Comparison of ENCODE assay signal across 8 mouse cellular contexts in genomic region chr3:84038981-84039645, GRCm38 (mm10). TPM values are rescaled to one million over a fixed set of nuclear protein-coding genes. Genes with fewer than 3 reads are reported as not detected.
A peak's percentile ranks its signal among the peaks of the same experiment; 100 is the strongest.
DNase-seq lines count a peak whose midpoint lies in the region; ATAC-seq and TF ChIP-seq lines count a peak whose summit lies in the region.

No protein-coding gene starts in this region.

- DNase-seq in CH12.LX (ENCODE audit: extremely low read depth): peak; percentile 93
- peak; percentile 71 for DNase-seq in adrenal gland, postnatal 14 days
- peak; percentile 42 for DNase-seq in embryonic facial prominence, embryonic 14.5 days (ENCODE audit: low spot score)
- peak; percentile 60 to 95 for DNase-seq in natural killer cell, adult 2 months (ENCODE audit: low spot score in 2 of 2)

- H3K36me3 ChIP-seq in CH12.LX (replicated peaks in 1 of 2; ENCODE audit: control insufficient read depth in 1 of 2, insufficient read depth in 1 of 2, low read length in 1 of 2): peaks cover 0 to 13% of the 10 kb centered on the region in 2 experiments
- H3K36me3 ChIP-seq in embryonic facial prominence, embryonic 14.5 days (ENCODE audit: control insufficient read depth, insufficient read depth, low read length): peaks cover 8% of the 10 kb centered on the region; the same call in 1 of the 2 replicates
- H3K36me3 ChIP-seq in heart, embryonic 12.5 days: no peaks in the 10 kb centered on the region
- 0 out of 2 replicates have a peak, but pooled peaks cover 4% of the 10 kb centered on the region for H3K36me3 ChIP-seq in kidney, embryonic 14.5 days (ENCODE audit: control insufficient read depth, insufficient read depth, low read length)
- H3K36me3 ChIP-seq in liver, embryonic 16.5 days (ENCODE audit: control insufficient read depth, insufficient read depth): no peaks in the 10 kb centered on the region
- H3K36me3 ChIP-seq in stomach, embryonic 16.5 days (ENCODE audit: control insufficient read depth, insufficient read depth, low read length): no peaks in the 10 kb centered on the region

- TF ChIP-seq RAD21 in CH12.LX (IDR thresholded peaks at IDR 0.05; ENCODE audit: low read depth, low read length): no peak

- H3K4me3 ChIP-seq in CH12.LX (replicated peaks in 1 of 3; ENCODE audit: low read depth in 2 of 3, low read length in 2 of 3, poor library complexity in 1 of 3): peak overlapping the region; percentile 67 to 91 (median 80)
- H3K4me3 ChIP-seq in embryonic facial prominence, embryonic 14.5 days (ENCODE audit: low read depth, low read length): peak overlapping the region; percentile 90
- peak overlapping the region; percentile 82 for H3K4me3 ChIP-seq in heart, embryonic 12.5 days
- H3K4me3 ChIP-seq in kidney, embryonic 14.5 days (ENCODE audit: low read length): peak overlapping the region; percentile 92
- peak overlapping the region; percentile 81 for H3K4me3 ChIP-seq in liver, embryonic 16.5 days (ENCODE audit: low read depth, low read length)
- peak overlapping the region; percentile 97 for H3K4me3 ChIP-seq in stomach, embryonic 16.5 days (replicated peaks; ENCODE audit: low read length)

- TF ChIP-seq EP300 in CH12.LX (IDR thresholded peaks at IDR 0.05; ENCODE audit: low read length): peak; percentile 66

- peaks cover 9% of the 10 kb centered on the region for H3K79me2 ChIP-seq in CH12.LX (replicated peaks; ENCODE audit: control insufficient read depth, extremely low read depth, insufficient read depth, poor library complexity, severe bottlenecking)

- H3K4me2 ChIP-seq in CH12.LX (ENCODE audit: insufficient read depth, low read depth, poor library complexity, severe bottlenecking): peak overlapping the region; percentile 69
- H3K4me2 ChIP-seq in embryonic facial prominence, embryonic 14.5 days (ENCODE audit: low read depth, low read length): peak overlapping the region; percentile 99
- peak overlapping the region; percentile 88 for H3K4me2 ChIP-seq in heart, embryonic 12.5 days
- H3K4me2 ChIP-seq in kidney, embryonic 14.5 days (replicated peaks; ENCODE audit: low read depth, low read length): peak overlapping the region; percentile 91
- peak overlapping the region; percentile 76 for H3K4me2 ChIP-seq in liver, embryonic 16.5 days (ENCODE audit: low read depth, low read length)
- H3K4me2 ChIP-seq in stomach, embryonic 16.5 days (ENCODE audit: low read depth, low read length): peak overlapping the region; percentile 98

- dilution Hi-C loops in CH12.LX (cut with MboI; ENCODE audit: extremely low pct_ligation_motif_present, extremely low pct_unique_long_range_greater_than_20kb, low sequenced_read_pairs): no loop called here

- no peak for TF ChIP-seq CTCF in CH12.LX (conservative IDR thresholded peaks at IDR 0.05 in 1 of 2, IDR thresholded peaks at IDR 0.05 in 1 of 2; ENCODE audit: low read depth in 2 of 2, low read length in 2 of 2)

- WGBS in embryonic facial prominence, embryonic 14.5 days: under 1% methylated on average over 42 of the region's 42 CpGs
- WGBS in heart, embryonic 12.5 days: under 1% methylated on average over 42 of the region's 42 CpGs
- under 1% methylated on average over 42 of the region's 42 CpGs for WGBS in kidney, embryonic 14.5 days
- WGBS in liver, embryonic 16.5 days (ENCODE audit: insufficient replicate concordance): under 1% methylated on average over 42 of the region's 42 CpGs
- WGBS in stomach, embryonic 16.5 days: 1% methylated on average over 42 of the region's 42 CpGs

- H3K9me3 ChIP-seq in CH12.LX (replicated peaks; ENCODE audit: low read length): no peaks in the 10 kb centered on the region
- no peaks in the 10 kb centered on the region for H3K9me3 ChIP-seq in embryonic facial prominence, embryonic 14.5 days (ENCODE audit: control insufficient read depth, low read length)
- no peaks in the 10 kb centered on the region for H3K9me3 ChIP-seq in heart, embryonic 12.5 days (replicated peaks)
- H3K9me3 ChIP-seq in kidney, embryonic 14.5 days (ENCODE audit: control insufficient read depth, low read length): no peaks in the 10 kb centered on the region
- no peaks in the 10 kb centered on the region for H3K9me3 ChIP-seq in liver, embryonic 16.5 days (replicated peaks; ENCODE audit: control insufficient read depth, low read length)
- H3K9me3 ChIP-seq in stomach, embryonic 16.5 days (replicated peaks; ENCODE audit: control insufficient read depth, low read length): no peaks in the 10 kb centered on the region

- in situ Hi-C loops in CH12.LX (cut with MboI; ENCODE audit: low pct_ligation_motif_present, low pct_unique_long_range_greater_than_20kb, low sequenced_read_pairs): no loop called here

- peak; percentile 3; the same call in 1 of the 2 replicates for ATAC-seq in embryonic facial prominence, embryonic 14.5 days (ENCODE audit: low read depth)
- peak; percentile 16; the same call in 1 of the 2 replicates for ATAC-seq in heart, embryonic 12.5 days (ENCODE audit: insufficient number of reproducible peaks, low FRiP score)
- peak; percentile 61 for ATAC-seq in kidney, embryonic 14.5 days (ENCODE audit: low FRiP score, low TSS enrichment)
- peak; percentile 20 for ATAC-seq in liver, embryonic 16.5 days (ENCODE audit: low read depth)
- peak; percentile 49 for ATAC-seq in stomach, embryonic 16.5 days (ENCODE audit: insufficient read depth, low FRiP score)

- H3K4me1 ChIP-seq in CH12.LX (ENCODE audit: control insufficient read depth in 1 of 2, insufficient read depth in 2 of 2): peaks cover 23 to 53% of the 10 kb centered on the region in 2 experiments
- H3K4me1 ChIP-seq in embryonic facial prominence, embryonic 14.5 days (ENCODE audit: control insufficient read depth, insufficient read depth, low read length): peaks cover 13% of the 10 kb centered on the region
- peaks cover 10% of the 10 kb centered on the region for H3K4me1 ChIP-seq in heart, embryonic 12.5 days (replicated peaks)
- H3K4me1 ChIP-seq in kidney, embryonic 14.5 days (ENCODE audit: control insufficient read depth, insufficient read depth, low read length): peaks cover 12% of the 10 kb centered on the region; the same call in 1 of the 2 replicates
- peaks cover 61% of the 10 kb centered on the region for H3K4me1 ChIP-seq in liver, embryonic 16.5 days (ENCODE audit: control insufficient read depth, low read depth, low read length)
- H3K4me1 ChIP-seq in stomach, embryonic 16.5 days (ENCODE audit: control insufficient read depth, insufficient read depth, low read length): peaks cover 29% of the 10 kb centered on the region

- no peaks in the 10 kb centered on the region for H3K27me3 ChIP-seq in CH12.LX (replicated peaks)
- H3K27me3 ChIP-seq in embryonic facial prominence, embryonic 14.5 days (replicated peaks; ENCODE audit: control insufficient read depth, insufficient read depth, low read length): no peaks in the 10 kb centered on the region
- H3K27me3 ChIP-seq in heart, embryonic 12.5 days (replicated peaks): no peaks in the 10 kb centered on the region
- H3K27me3 ChIP-seq in kidney, embryonic 14.5 days (ENCODE audit: control insufficient read depth, insufficient read depth, low read length): no peaks in the 10 kb centered on the region
- no peaks in the 10 kb centered on the region for H3K27me3 ChIP-seq in liver, embryonic 16.5 days (ENCODE audit: control insufficient read depth, insufficient read depth, low read depth, low read length)
- no peaks in the 10 kb centered on the region for H3K27me3 ChIP-seq in stomach, embryonic 16.5 days (ENCODE audit: control insufficient read depth, insufficient read depth, low read length)

- H3K27ac ChIP-seq in CH12.LX (ENCODE audit: insufficient read depth, low read depth): peak overlapping the region; percentile 74
- H3K27ac ChIP-seq in embryonic facial prominence, embryonic 14.5 days (replicated peaks; ENCODE audit: low read depth, low read length): peak overlapping the region; percentile 89
- peak overlapping the region; percentile 85 for H3K27ac ChIP-seq in heart, embryonic 12.5 days (ENCODE audit: poor library complexity, severe bottlenecking)
- peak overlapping the region; percentile 92 for H3K27ac ChIP-seq in kidney, embryonic 14.5 days (ENCODE audit: low read depth, low read length)
- peak overlapping the region; percentile 98 for H3K27ac ChIP-seq in liver, embryonic 16.5 days (ENCODE audit: low read length)
- H3K27ac ChIP-seq in stomach, embryonic 16.5 days (ENCODE audit: low read length): peak overlapping the region; percentile 95

- H3K9ac ChIP-seq in CH12.LX (ENCODE audit: insufficient read depth, low read depth): peak overlapping the region; percentile 66
- H3K9ac ChIP-seq in embryonic facial prominence, embryonic 14.5 days (ENCODE audit: low read depth, low read length): peak overlapping the region; percentile 93
- peak overlapping the region; percentile 91 for H3K9ac ChIP-seq in heart, embryonic 12.5 days
- peak overlapping the region; percentile 95 for H3K9ac ChIP-seq in kidney, embryonic 14.5 days (ENCODE audit: low read depth, low read length)
- peak overlapping the region; percentile 97 for H3K9ac ChIP-seq in liver, embryonic 16.5 days (ENCODE audit: low read depth, low read length)
- H3K9ac ChIP-seq in stomach, embryonic 16.5 days (ENCODE audit: low read length): peak overlapping the region; percentile 96

- TF ChIP-seq POLR2A in CH12.LX (IDR thresholded peaks at IDR 0.05; ENCODE audit: low read depth, low read length): peak; percentile 50

TF ChIP-seq in CH12.LX, 34 proteins besides CTCF, POLR2A, EP300 and RAD21 (continues in another document):
- TF ChIP-seq BHLHE40 (IDR thresholded peaks at IDR 0.05; ENCODE audit: low read depth, low read length): peak; percentile 96
- TF ChIP-seq ETS1 (conservative IDR thresholded peaks at IDR 0.05; ENCODE audit: low read depth, low read length): peak; percentile 83
- TF ChIP-seq POLR2AphosphoS2 (IDR thresholded peaks at IDR 0.05; ENCODE audit: low read depth, low read length): no peak
- TF ChIP-seq SMC3 (IDR thresholded peaks at IDR 0.05; ENCODE audit: low read depth, low read length): no peak
- 0 out of 2 replicates have a peak, but pooled peaks have one; percentile 46 for TF ChIP-seq MAZ (IDR thresholded peaks at IDR 0.05; ENCODE audit: low read depth, low read length)
- peak; percentile 80 for TF ChIP-seq MAX (IDR thresholded peaks at IDR 0.05; ENCODE audit: low read length)
- peak; percentile 27 for TF ChIP-seq ZMIZ1 (IDR thresholded peaks at IDR 0.05; ENCODE audit: low read depth, low read length)
- TF ChIP-seq NELFE (IDR thresholded peaks at IDR 0.05; ENCODE audit: low read depth, low read length): no peak; the same call in 1 of the 2 replicates

RNA-seq across cellular contexts. Expression of gene Tmem131l, which starts 0.9 kb away (rescaled TPM):
- total RNA-seq in CH12.LX (2012; rRNA removed): 28.7 and 37.1 TPM in 2 replicates
- total RNA-seq in CH12.LX (2014; rRNA removed): 29.4 and 32.7 TPM in 2 replicates
- 78.5 and 89.7 TPM in 2 replicates for polyA plus RNA-seq in CH12.LX (2012; ENCODE audit: insufficient read length, low read depth)
- total RNA-seq in adrenal gland, postnatal 14 days (2021): 45.7 and 60.1 TPM in 2 replicates
- polyA plus RNA-seq in embryonic facial prominence, embryonic 14.5 days (2014; fragmentation: Nextera tagmentation; extraction: Ambion mirVana): 46.5 and 61.2 TPM in 2 replicates
- polyA plus RNA-seq in heart, embryonic 12.5 days (2016; fragmentation: Nextera tagmentation; extraction: Ambion mirVana): 26.9 and 27.4 TPM in 2 replicates
- polyA plus RNA-seq in kidney, embryonic 14.5 days (2014; fragmentation: Nextera tagmentation; extraction: Ambion mirVana): 45.3 and 53.1 TPM in 2 replicates
- polyA plus RNA-seq in liver, embryonic 16.5 days (2015; fragmentation: Nextera tagmentation; extraction: Ambion mirVana): 28.8 and 29.8 TPM in 2 replicates
- polyA plus RNA-seq in stomach, embryonic 16.5 days (2015; fragmentation: Nextera tagmentation; extraction: Ambion mirVana): 38.9 and 41.7 TPM in 2 replicates

Comparison
In these comparisons a context has a peak if more than half of its experiments do, and no peak if none do; other contexts are left out.
1. Peak in every context shown above with its lines: DNase-seq, ATAC-seq, H3K4me3 ChIP-seq and H3K27ac ChIP-seq.
2. DNase-seq: peak in every context shown above with its lines; median percentile 93 in CH12.LX; 78 in natural killer cell, adult 2 months; 71 in adrenal gland, postnatal 14 days; 42 in embryonic facial prominence, embryonic 14.5 days.
3. ATAC-seq: peak in every context shown above with its lines; median percentile 61 in kidney, embryonic 14.5 days; 49 in stomach, embryonic 16.5 days; 20 in liver, embryonic 16.5 days; 16 in heart, embryonic 12.5 days; 3 in embryonic facial prominence, embryonic 14.5 days.